Mouse (Mus musculus): ENCODE data around the gene Necab3. TPM values are rescaled to one million over a fixed set of nuclear protein-coding genes. Genes with fewer than 3 reads are reported as not detected.

Necab3 gene
- polyA plus RNA-seq, 1 experiment: 77.2 TPM

DNA sequence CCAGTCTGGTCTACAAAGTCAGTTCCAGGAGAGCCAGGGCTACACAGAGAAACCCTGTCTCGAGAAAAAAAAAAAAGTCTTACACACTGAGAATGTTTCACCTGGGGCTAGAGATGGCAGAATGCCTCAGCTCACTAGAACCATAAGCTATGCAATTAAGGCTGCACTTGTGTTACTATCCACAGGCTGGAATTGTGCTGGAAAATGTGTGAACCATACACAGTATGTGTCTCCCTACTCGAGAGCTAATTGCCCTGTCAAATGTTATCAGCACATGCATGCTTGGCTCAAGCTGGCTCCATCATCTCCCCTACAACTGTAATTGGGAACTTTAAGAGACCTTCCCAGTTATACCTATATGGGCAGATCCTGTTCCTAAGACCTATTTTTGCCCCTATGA is 7.8 kb downstream of the Necab3 start:
- WGBS: 50% methylated on average over 2 of the region's 2 CpGs

DNA sequence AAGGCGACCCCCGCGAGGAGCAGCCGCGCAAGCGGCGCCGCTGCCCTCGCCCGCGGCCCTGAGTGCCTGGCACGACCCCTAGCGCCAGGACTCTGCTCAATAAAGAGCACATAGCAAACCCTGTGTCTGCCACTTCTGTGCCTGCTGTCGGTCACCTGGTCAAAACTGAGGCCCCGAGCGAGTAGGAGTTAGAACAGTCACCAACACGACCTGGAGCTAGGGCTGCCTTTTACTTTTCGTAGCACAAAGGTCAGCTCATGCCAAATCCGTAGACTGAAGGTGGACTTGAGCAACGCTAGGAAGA is 8.9 kb downstream of the Necab3 start:
- no peak for DNase-seq
- peaks cover 19% of the 10 kb centered on the region for H3K4me1 ChIP-seq (ENCODE audit: control insufficient read depth, insufficient read depth, low read length)
- H3K4me3 ChIP-seq (replicated peaks; ENCODE audit: insufficient read depth, low read depth, low read length): no peak overlapping the region
- no peaks in the 10 kb centered on the region for H3K27me3 ChIP-seq (ENCODE audit: control insufficient read depth, insufficient read depth, low read length)
- TF ChIP-seq POLR2A (IDR thresholded peaks at IDR 0.05; ENCODE audit: borderline replicate concordance, insufficient read depth, low read length) (no peak), CTCF (IDR thresholded peaks at IDR 0.05; ENCODE audit: borderline replicate concordance, insufficient read depth, low read depth, low read length) (no peak)
- WGBS: 18% methylated on average over 20 of the region's 20 CpGs
- no peak overlapping the region for H3K27ac ChIP-seq (ENCODE audit: insufficient read depth, low read length)

More for the DNA sequence above, 7.8 kb downstream of the Necab3 start:
- peaks cover 19% of the 10 kb centered on the region for H3K4me1 ChIP-seq (ENCODE audit: control insufficient read depth, insufficient read depth, low read length)
- DNase-seq: no peak
- H3K4me3 ChIP-seq (replicated peaks; ENCODE audit: insufficient read depth, low read depth, low read length): no peak overlapping the region
- no peak for TF ChIP-seq POLR2A (IDR thresholded peaks at IDR 0.05; ENCODE audit: borderline replicate concordance, insufficient read depth, low read length)
- no peak for TF ChIP-seq CTCF (IDR thresholded peaks at IDR 0.05; ENCODE audit: borderline replicate concordance, insufficient read depth, low read depth, low read length)
- H3K27ac ChIP-seq (ENCODE audit: insufficient read depth, low read length): no peak overlapping the region
- no peaks in the 10 kb centered on the region for H3K27me3 ChIP-seq (ENCODE audit: control insufficient read depth, insufficient read depth, low read length)

DNA sequence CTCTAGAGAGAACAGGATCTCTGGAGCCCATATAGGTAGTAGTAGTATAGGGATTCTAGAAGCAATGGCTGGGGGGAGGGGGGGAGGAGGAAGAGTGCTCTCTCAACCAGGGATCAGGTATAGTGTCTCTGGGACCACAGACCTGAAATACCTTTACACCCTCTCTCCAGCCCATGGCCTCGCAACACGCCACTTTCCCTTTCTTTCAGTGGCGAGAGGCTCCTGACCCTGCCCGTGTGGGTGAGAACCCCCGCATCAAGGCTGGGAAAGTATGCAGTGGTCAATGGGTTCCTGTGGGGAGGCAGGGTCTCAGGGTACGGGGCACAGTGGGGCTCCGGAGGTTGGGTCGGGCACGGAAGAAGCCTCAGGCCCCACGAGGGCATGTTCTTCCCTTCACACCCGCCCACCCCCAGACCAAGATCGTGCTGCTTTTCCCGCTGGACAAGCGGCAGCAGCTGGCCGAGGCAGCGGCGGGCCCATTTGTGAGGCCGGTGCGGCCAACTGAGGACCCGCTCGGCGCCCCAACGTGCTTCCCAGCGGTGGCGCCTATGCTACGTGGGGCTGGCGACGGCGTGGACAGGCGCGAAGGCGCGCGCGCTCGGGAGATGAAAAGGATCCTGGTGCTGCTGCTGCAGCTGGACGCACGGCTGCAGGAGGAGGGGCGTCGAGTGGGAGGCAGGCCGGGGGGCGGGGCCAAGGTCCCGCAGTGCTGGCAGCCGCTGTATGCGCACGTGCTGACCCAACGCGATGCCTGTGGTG is 9.4 kb downstream of the Necab3 start:
- 29% methylated on average over 47 of the region's 48 CpGs for WGBS
- H3K27ac ChIP-seq (ENCODE audit: insufficient read depth, low read length): no peak overlapping the region
- no peak for TF ChIP-seq CTCF (IDR thresholded peaks at IDR 0.05; ENCODE audit: borderline replicate concordance, insufficient read depth, low read depth, low read length)
- no peak for TF ChIP-seq POLR2A (IDR thresholded peaks at IDR 0.05; ENCODE audit: borderline replicate concordance, insufficient read depth, low read length)
- H3K4me1 ChIP-seq (ENCODE audit: control insufficient read depth, insufficient read depth, low read length): peaks cover 20% of the 10 kb centered on the region
- DNase-seq: peak in 1 of 2 experiments; percentile 32
- H3K4me3 ChIP-seq (replicated peaks; ENCODE audit: insufficient read depth, low read depth, low read length): no peak overlapping the region
- no peaks in the 10 kb centered on the region for H3K27me3 ChIP-seq (ENCODE audit: control insufficient read depth, insufficient read depth, low read length)

DNA sequence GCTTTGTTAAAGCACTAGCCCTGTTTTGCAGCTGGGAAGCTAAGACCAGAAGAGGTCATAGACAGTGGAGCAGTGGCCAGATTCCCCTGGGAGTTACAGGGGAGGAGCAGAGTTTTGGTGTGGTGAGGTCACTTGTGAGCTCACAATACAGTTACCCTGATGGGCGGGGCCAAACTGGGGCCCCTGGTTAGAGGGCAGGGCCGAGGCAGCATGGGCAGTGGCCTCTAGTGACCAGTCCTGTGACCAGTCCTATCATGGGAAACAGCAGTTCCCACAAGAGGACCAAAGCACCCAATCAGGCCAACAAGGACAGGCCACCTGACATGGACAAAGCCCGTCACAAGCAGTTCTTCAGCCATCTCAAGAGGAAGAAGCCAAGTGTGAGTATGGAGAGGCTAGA is 10.0 kb downstream of the Necab3 start:
- no peak for TF ChIP-seq CTCF (IDR thresholded peaks at IDR 0.05; ENCODE audit: borderline replicate concordance, insufficient read depth, low read depth, low read length)
- TF ChIP-seq POLR2A (IDR thresholded peaks at IDR 0.05; ENCODE audit: borderline replicate concordance, insufficient read depth, low read length): no peak
- H3K27ac ChIP-seq (ENCODE audit: insufficient read depth, low read length): no peak overlapping the region
- no peaks in the 10 kb centered on the region for H3K27me3 ChIP-seq (ENCODE audit: control insufficient read depth, insufficient read depth, low read length)
- peak in 1 of 2 experiments; percentile 17 for DNase-seq
- 94% methylated on average over 3 of the region's 3 CpGs for WGBS
- no peak overlapping the region for H3K4me3 ChIP-seq (replicated peaks; ENCODE audit: insufficient read depth, low read depth, low read length)
- H3K4me1 ChIP-seq (ENCODE audit: control insufficient read depth, insufficient read depth, low read length): peaks cover 26% of the 10 kb centered on the region

DNA sequence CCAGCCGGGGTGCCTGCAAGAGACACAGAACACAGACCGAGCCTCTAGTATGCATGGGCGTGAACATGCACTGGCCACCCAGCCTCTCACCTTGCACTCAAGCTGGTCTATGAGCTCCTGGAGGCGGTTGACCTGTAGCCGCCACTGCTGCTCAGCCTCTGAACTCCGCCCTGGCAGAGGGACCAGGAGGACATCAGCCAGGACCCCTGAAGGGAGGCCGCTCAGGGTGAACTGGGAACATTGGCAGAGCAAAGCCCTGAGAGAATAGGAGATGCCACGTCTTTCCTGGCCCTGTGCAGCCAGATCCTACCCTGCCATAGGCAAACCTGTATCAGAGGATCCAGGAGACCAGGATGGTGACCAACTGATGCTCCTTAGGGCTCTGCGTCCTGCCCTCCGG is 12.0 kb downstream of the Necab3 start, which contains the start of gene 1700003F12Rik:
1700003F12Rik (plus strand) TSS at position 375 of the 400 bp plus-strand sequence.
- Histone ChIP-seq H3K4me3 (replicated peaks; ENCODE audit: insufficient read depth, low read depth, low read length) (no peak within 1 kb of the TSS), H3K27ac (ENCODE audit: insufficient read depth, low read length) (no peak within 1 kb of the TSS), H3K4me1 (ENCODE audit: control insufficient read depth, insufficient read depth, low read length) (peaks cover 16% of the 10 kb centered on the region), H3K27me3 (ENCODE audit: control insufficient read depth, insufficient read depth, low read length) (no peaks in the 10 kb centered on the region)
- TF ChIP-seq POLR2A (IDR thresholded peaks at IDR 0.05; ENCODE audit: borderline replicate concordance, insufficient read depth, low read length): no peak
- TF ChIP-seq CTCF (IDR thresholded peaks at IDR 0.05; ENCODE audit: borderline replicate concordance, insufficient read depth, low read depth, low read length): no peak
- DNase-seq: peak; percentile 26 to 43
- WGBS: 54% methylated on average over 10 of the region's 10 CpGs

DNA sequence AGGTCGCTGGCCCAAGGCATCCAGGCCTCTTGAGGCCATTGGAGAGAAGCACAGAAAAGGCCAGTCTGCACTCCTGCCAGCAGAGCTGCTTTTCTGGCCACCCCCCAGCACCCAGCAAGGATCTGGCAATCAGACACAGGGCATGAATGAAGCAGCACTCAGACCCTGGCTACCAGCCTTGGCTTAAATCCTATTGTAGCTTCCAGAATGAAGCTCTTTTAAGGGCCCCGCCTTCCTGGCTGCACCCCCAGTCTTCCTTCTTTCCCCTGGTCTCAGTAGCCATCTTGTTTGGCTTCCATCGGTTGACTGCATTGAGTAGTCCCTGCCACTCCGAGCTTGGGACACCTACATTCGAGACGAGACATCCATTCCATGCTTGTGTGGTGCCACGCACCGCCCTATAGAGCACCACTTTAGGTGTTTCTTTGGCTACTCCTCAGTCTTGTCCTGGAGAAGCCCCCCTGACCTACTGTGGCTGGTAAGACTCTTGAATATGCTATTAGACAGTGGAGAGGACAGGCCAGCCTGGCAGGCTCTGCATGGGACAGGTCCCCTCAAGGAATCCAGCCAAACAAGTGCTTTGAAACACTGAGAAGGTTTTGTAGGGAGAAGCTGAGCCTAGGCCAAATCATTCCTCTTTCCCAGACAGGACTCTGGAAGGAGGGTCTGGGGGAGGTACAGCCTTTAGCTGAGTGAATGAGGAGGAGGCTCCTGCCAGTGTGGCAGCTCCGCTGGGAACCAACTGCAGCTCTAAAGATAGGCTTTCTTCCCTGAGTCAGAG is 14.9 kb downstream of the Necab3 start:
- TF ChIP-seq POLR2A (IDR thresholded peaks at IDR 0.05; ENCODE audit: borderline replicate concordance, insufficient read depth, low read length) (no peak), CTCF (IDR thresholded peaks at IDR 0.05; ENCODE audit: borderline replicate concordance, insufficient read depth, low read depth, low read length) (peak; percentile 25; the same call in 1 of the 2 replicates)
- no peak overlapping the region for H3K4me3 ChIP-seq (replicated peaks; ENCODE audit: insufficient read depth, low read depth, low read length)
- DNase-seq: peak; percentile 98 to 99
- 29% methylated on average over 9 of the region's 9 CpGs for WGBS
- no peaks in the 10 kb centered on the region for H3K27me3 ChIP-seq (ENCODE audit: control insufficient read depth, insufficient read depth, low read length)
- H3K4me1 ChIP-seq (ENCODE audit: control insufficient read depth, insufficient read depth, low read length): peaks cover 11% of the 10 kb centered on the region
- no peak overlapping the region for H3K27ac ChIP-seq (ENCODE audit: insufficient read depth, low read length)

DNA sequence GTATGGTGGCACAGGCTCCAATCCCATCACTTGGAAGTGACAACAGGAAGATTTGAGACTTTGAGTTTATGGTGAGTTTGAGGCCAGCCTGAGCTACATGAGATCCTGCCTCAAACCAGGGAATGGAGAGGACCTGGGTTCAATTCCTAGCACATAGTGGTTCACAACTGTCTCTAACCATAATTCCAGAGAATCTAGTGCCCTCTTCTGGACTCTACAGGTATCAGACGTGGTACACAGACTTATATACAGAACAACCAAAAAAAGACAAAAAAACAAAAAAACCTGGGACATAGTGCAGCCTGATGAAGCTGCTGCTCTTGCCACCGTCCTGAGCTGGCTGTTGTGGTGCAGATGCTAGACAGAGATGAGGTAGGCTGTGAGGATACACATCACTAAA is 17.1 kb downstream of the Necab3 start:
- Histone ChIP-seq H3K27ac (ENCODE audit: insufficient read depth, low read length) (no peak overlapping the region), H3K27me3 (ENCODE audit: control insufficient read depth, insufficient read depth, low read length) (no peaks in the 10 kb centered on the region), H3K4me1 (ENCODE audit: control insufficient read depth, insufficient read depth, low read length) (peaks cover 19% of the 10 kb centered on the region), H3K4me3 (replicated peaks; ENCODE audit: insufficient read depth, low read depth, low read length) (no peak overlapping the region)
- DNase-seq: no peak
- WGBS: 95% methylated on average over 2 of the region's 2 CpGs
- no peak for TF ChIP-seq CTCF (IDR thresholded peaks at IDR 0.05; ENCODE audit: borderline replicate concordance, insufficient read depth, low read depth, low read length)
- no peak for TF ChIP-seq POLR2A (IDR thresholded peaks at IDR 0.05; ENCODE audit: borderline replicate concordance, insufficient read depth, low read length)
